Mouse (Mus musculus): ENCODE data around the gene Gm20388.

DNA sequence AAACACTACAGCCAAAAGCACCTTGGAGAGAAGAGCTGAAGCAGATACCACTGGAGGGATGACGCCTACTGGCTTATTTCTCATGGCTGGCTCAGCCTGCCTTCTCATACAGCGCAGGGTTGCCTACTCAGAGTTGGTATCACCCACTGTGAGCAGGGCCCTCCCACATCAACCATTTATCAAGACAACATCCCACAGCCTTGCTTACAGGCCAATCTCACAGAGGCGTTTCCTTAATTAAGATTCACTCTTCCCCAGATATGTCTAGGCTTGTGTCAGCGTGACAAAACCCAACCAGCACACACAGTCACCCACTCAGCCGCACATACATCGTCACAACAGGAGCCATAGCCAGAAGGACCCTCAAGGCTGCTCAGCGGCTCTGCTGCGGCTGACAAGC is 4172.0 kb downstream of the Gm20388 start:
- TF ChIP-seq POLR2A (IDR thresholded peaks at IDR 0.05; ENCODE audit: borderline replicate concordance, control insufficient read depth, low read depth, low read length) (no peak), CTCF (IDR thresholded peaks at IDR 0.05; ENCODE audit: control insufficient read depth, insufficient read depth, low read length) (no peak)

All from bone marrow, adult 2 months (tissue).